Mouse (Mus musculus): ENCODE results near the gene Cenpm. TPM values are rescaled to one million over a fixed set of nuclear protein-coding genes. Genes with fewer than 3 reads are reported as not detected.
"Not testable (repeated sequence)": the region's sequence is repeated elsewhere in the genome, so short reads cannot be mapped to it uniquely, and the experiment has no call there.

Gene Cenpm
- polyA plus RNA-seq, 1 experiment from 2014 or later: 64.9 TPM

DNA sequence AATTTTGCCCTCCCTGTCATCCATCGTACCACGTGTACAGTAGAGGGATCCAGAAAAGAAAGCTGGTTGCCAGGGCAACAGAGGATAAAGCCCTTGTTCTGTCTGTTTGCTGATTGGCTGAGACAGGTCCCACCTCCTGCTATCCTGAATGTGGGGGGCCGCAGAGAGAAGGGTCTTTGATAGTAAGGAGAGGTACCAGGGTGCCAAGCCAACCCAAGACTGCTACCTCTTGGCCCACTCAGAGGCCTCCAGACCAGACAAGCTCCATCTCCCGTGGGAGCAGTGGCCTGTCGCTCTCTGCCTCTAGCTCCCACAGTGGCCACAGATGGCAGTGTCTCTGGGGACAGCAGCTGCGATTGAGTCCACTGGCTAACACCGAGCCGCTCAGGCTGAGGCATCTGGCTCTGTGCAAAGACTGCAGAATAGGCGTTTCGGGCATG is 11.4 kb upstream of the Cenpm start:
- Histone ChIP-seq H3K4me3 (ENCODE audit: low read depth, low read length) (no peak overlapping the region), H3K4me2 (ENCODE audit: low read length) (no peak overlapping the region), H3K27me3 (replicated peaks; ENCODE audit: control insufficient read depth, insufficient read depth, low read length) (no peaks in the 10 kb centered on the region), H3K36me3 (ENCODE audit: control insufficient read depth, insufficient read depth, low read length) (no peaks in the 10 kb centered on the region), H3K27ac (ENCODE audit: low read depth) (no peak overlapping the region), H3K9ac (ENCODE audit: low read length) (no peak overlapping the region), H3K4me1 (replicated peaks; ENCODE audit: control insufficient read depth, insufficient read depth, low read length) (no peaks in the 10 kb centered on the region; the same call in 1 of the 2 replicates), H3K9me3 (ENCODE audit: control insufficient read depth, low read length) (no peaks in the 10 kb centered on the region)
- DNase-seq (ENCODE audit: low spot score): no peak
- WGBS: 25% methylated on average over 10 of the region's 10 CpGs
- no peak for ATAC-seq (replicated peaks; ENCODE audit: low FRiP score, low TSS enrichment, low read depth)

DNA sequence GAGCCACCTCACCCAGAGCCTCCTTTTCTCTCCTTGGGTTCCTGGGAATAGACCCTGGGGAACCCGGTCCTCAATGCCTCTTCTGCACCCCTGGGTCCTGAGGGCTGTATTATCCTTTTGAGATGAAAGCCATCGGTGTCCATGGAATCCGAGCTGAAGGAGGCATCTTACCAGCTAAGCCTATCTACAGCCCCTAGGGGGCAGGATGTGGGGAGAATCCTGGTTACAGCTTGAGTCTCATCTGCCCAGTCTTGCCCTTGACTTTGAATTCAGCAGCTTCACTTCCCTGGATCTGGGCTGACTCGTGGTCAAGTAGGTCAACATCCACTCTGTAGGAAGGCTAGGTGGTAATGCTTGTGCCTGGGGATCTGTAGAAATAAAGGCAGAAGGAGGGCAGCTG is 10.7 kb upstream of the Cenpm start:
- no peak for DNase-seq (ENCODE audit: low spot score)
- H3K9me3 ChIP-seq (ENCODE audit: control insufficient read depth, low read length): no peaks in the 10 kb centered on the region
- H3K27me3 ChIP-seq (replicated peaks; ENCODE audit: control insufficient read depth, insufficient read depth, low read length): no peaks in the 10 kb centered on the region
- no peak overlapping the region for H3K4me3 ChIP-seq (ENCODE audit: low read depth, low read length)
- no peaks in the 10 kb centered on the region for H3K36me3 ChIP-seq (ENCODE audit: control insufficient read depth, insufficient read depth, low read length)
- no peak overlapping the region for H3K4me2 ChIP-seq (ENCODE audit: low read length)
- no peak for ATAC-seq (replicated peaks; ENCODE audit: low FRiP score, low TSS enrichment, low read depth)
- no peak overlapping the region for H3K9ac ChIP-seq (ENCODE audit: low read length)
- 52% methylated on average over 4 of the region's 4 CpGs for WGBS
- no peak overlapping the region for H3K27ac ChIP-seq (ENCODE audit: low read depth)
- no peaks in the 10 kb centered on the region; the same call in 1 of the 2 replicates for H3K4me1 ChIP-seq (replicated peaks; ENCODE audit: control insufficient read depth, insufficient read depth, low read length)

DNA sequence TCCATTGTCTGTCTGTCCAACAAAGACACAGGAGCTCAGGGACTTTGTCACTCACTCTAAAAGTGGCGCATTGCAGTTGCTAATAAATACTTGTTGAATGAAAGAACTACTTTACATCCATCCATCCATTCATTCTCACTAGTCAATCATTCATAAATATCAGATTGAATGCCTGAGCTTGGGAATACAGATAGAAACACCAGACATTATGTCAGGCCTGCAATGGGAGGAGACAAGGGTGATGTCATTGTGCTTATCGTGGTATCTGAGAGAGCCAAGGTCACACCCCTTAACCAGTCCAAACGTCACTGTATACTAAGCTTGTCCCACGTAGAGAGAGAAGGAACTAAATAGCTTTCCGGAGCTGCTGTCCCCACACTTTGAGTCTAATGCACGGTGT is 7.5 kb upstream of the Cenpm start, which contains the start of gene 1500009C09Rik:
1500009C09Rik (plus strand) TSS at position 301 of the 400 bp plus-strand sequence.
- no peaks in the 10 kb centered on the region; the same call in 1 of the 2 replicates for H3K4me1 ChIP-seq (replicated peaks; ENCODE audit: control insufficient read depth, insufficient read depth, low read length)
- ATAC-seq (replicated peaks; ENCODE audit: low FRiP score, low TSS enrichment, low read depth) (no peak), DNase-seq (ENCODE audit: low spot score) (no peak)
- WGBS: 83% methylated on average over 6 of the region's 6 CpGs
- no peak within 1 kb of the TSS for H3K9ac ChIP-seq (ENCODE audit: low read length)
- no peaks in the 10 kb centered on the region for H3K27me3 ChIP-seq (replicated peaks; ENCODE audit: control insufficient read depth, insufficient read depth, low read length)
- no peak within 1 kb of the TSS for H3K27ac ChIP-seq (ENCODE audit: low read depth)
- no peak within 1 kb of the TSS for H3K4me3 ChIP-seq (ENCODE audit: low read depth, low read length)
- H3K4me2 ChIP-seq (ENCODE audit: low read length): no peak within 1 kb of the TSS
- no peaks in the 10 kb centered on the region for H3K36me3 ChIP-seq (ENCODE audit: control insufficient read depth, insufficient read depth, low read length)
- no peaks in the 10 kb centered on the region for H3K9me3 ChIP-seq (ENCODE audit: control insufficient read depth, low read length)

DNA sequence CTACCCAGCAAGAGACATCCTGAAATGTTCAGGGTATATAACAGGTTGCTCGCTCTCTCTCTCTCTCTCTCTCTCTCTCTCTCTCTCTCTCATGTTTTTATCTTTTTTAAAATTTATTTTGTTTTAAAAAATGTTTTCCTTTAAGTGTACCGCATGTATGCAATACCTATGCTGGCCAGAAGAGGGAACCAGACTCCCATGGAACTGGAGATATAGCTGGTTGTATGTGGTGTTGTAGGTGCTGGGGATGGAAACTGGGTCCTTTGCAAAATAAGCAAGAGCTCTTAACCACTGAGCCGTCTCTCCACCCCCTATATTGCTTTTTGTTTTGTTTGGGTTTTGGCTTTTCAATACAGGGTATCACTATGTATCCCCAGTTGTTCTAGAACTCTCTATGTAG is 7.0 kb upstream of the Cenpm start:
- no peak overlapping the region for H3K9ac ChIP-seq (ENCODE audit: low read length)
- H3K9me3 ChIP-seq (ENCODE audit: control insufficient read depth, low read length): no peaks in the 10 kb centered on the region
- no peak for ATAC-seq (replicated peaks; ENCODE audit: low FRiP score, low TSS enrichment, low read depth)
- DNase-seq (ENCODE audit: low spot score): no peak
- H3K4me2 ChIP-seq (ENCODE audit: low read length): no peak overlapping the region
- no peak overlapping the region for H3K4me3 ChIP-seq (ENCODE audit: low read depth, low read length)
- H3K27me3 ChIP-seq (replicated peaks; ENCODE audit: control insufficient read depth, insufficient read depth, low read length): no peaks in the 10 kb centered on the region
- no peaks in the 10 kb centered on the region for H3K36me3 ChIP-seq (ENCODE audit: control insufficient read depth, insufficient read depth, low read length)
- H3K4me1 ChIP-seq (replicated peaks; ENCODE audit: control insufficient read depth, insufficient read depth, low read length): no peaks in the 10 kb centered on the region; the same call in 1 of the 2 replicates
- no peak overlapping the region for H3K27ac ChIP-seq (ENCODE audit: low read depth)
- 91% methylated on average over 3 of the region's 3 CpGs for WGBS

DNA sequence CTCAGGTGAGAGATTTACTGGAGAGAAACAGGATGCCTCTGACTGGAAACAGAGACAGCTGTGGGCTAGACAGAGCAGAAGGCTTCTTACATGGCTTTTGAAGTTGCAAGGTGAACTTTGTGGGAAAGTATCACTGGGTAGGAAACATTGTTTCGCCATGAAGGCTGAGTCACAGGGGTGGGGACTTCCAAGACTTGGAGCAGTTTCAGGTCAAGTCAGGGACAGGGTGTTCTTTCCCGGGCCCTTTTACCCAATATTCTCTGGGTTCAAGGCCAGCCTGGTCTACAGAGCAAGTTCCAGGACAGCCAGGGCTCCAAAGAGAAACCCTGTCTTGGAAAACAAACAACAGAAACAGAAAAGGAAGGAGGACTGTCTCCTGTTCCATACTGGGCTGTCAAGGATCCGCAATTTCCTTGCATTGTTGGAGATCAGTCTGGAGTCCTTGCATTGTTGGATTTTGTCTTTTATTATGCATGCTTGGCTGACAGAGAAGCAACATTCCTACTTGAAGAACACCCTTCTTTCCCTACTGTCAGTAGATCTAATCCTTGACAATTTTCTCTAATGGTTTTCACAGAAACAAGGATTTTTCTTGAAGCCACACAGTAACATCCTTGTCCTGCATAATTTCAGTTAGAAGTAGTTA is 2.7 kb upstream of the Cenpm start:
- Histone ChIP-seq H3K36me3 (ENCODE audit: control insufficient read depth, insufficient read depth, low read length) (no peaks in the 10 kb centered on the region), H3K4me1 (replicated peaks; ENCODE audit: control insufficient read depth, insufficient read depth, low read length) (peaks cover 3% of the 10 kb centered on the region; the same call in 1 of the 2 replicates), H3K4me3 (ENCODE audit: low read depth, low read length) (no peak overlapping the region), H3K4me2 (ENCODE audit: low read length) (no peak overlapping the region), H3K27ac (ENCODE audit: low read depth) (no peak overlapping the region), H3K9me3 (ENCODE audit: control insufficient read depth, low read length) (no peaks in the 10 kb centered on the region), H3K27me3 (replicated peaks; ENCODE audit: control insufficient read depth, insufficient read depth, low read length) (no peaks in the 10 kb centered on the region), H3K9ac (ENCODE audit: low read length) (no peak overlapping the region)
- WGBS: 78% methylated on average over 3 of the region's 3 CpGs
- DNase-seq (ENCODE audit: low spot score) (no peak), ATAC-seq (replicated peaks; ENCODE audit: low FRiP score, low TSS enrichment, low read depth) (no peak)

DNA sequence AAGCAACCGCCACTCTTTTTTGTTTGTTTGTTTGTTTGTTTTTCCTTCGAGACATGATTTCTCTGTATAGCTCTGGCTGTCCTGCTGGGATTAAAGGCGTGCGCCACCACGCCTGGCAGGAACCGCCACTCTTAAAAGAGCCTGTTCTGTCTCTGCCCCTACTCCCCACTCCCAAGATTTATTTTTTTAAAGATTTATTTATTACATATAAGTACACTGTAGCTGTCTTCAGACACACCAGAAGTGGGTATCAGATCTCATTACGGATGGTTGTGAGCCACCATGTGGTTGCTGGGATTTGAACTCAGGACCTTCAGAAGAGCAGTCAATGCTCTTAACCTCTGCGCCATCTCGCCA is 235 bp upstream of the Cenpm start:
- peak overlapping the region; percentile 66 for H3K9ac ChIP-seq (ENCODE audit: low read length)
- not testable (repeated sequence) for H3K36me3 ChIP-seq (ENCODE audit: control insufficient read depth, insufficient read depth, low read length); DNase-seq (ENCODE audit: low spot score); H3K27ac ChIP-seq (ENCODE audit: low read depth); H3K27me3 ChIP-seq (replicated peaks; ENCODE audit: control insufficient read depth, insufficient read depth, low read length); H3K4me1 ChIP-seq (replicated peaks; ENCODE audit: control insufficient read depth, insufficient read depth, low read length); ATAC-seq (replicated peaks; ENCODE audit: low FRiP score, low TSS enrichment, low read depth); H3K9me3 ChIP-seq (ENCODE audit: control insufficient read depth, low read length)
- WGBS: 26% methylated on average over 9 of the region's 9 CpGs
- H3K4me3 ChIP-seq (ENCODE audit: low read depth, low read length): peak overlapping the region; percentile 84
- H3K4me2 ChIP-seq (ENCODE audit: low read length): peak overlapping the region; percentile 87

DNA sequence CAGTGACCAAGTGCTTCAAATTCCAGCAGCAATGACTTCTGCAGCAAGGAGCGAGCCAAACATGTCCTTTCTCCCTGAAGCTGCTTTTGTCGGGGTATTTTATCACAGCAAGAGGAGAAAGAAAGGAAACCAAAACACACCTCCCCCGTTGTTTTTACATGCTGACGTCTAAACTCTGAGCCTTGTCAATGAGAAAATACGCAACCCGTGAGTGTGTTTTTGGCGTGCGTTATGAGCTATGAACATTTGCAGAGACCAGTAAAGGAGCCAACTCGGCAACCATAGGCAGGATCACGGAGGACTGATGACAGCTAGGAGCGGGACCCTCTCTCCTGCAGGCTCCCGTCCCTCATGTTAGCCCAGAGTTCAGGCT is 820 bp downstream of the Cenpm start:
- ATAC-seq (replicated peaks; ENCODE audit: low FRiP score, low TSS enrichment, low read depth) (no peak), DNase-seq (ENCODE audit: low spot score) (no peak)
- peak overlapping the region; percentile 65; the same call in 1 of the 2 replicates for H3K27ac ChIP-seq (ENCODE audit: low read depth)
- H3K4me2 ChIP-seq (ENCODE audit: low read length): peak overlapping the region; percentile 87
- H3K4me1 ChIP-seq (replicated peaks; ENCODE audit: control insufficient read depth, insufficient read depth, low read length): peaks cover 3% of the 10 kb centered on the region; the same call in 1 of the 2 replicates
- WGBS: 6% methylated on average over 12 of the region's 12 CpGs
- no peaks in the 10 kb centered on the region for H3K9me3 ChIP-seq (ENCODE audit: control insufficient read depth, low read length)
- H3K27me3 ChIP-seq (replicated peaks; ENCODE audit: control insufficient read depth, insufficient read depth, low read length): no peaks in the 10 kb centered on the region
- peak overlapping the region; percentile 66 for H3K9ac ChIP-seq (ENCODE audit: low read length)
- peak overlapping the region; percentile 84 for H3K4me3 ChIP-seq (ENCODE audit: low read depth, low read length)
- H3K36me3 ChIP-seq (ENCODE audit: control insufficient read depth, insufficient read depth, low read length): 0 out of 2 replicates have a peak, but pooled peaks cover 4% of the 10 kb centered on the region

DNA sequence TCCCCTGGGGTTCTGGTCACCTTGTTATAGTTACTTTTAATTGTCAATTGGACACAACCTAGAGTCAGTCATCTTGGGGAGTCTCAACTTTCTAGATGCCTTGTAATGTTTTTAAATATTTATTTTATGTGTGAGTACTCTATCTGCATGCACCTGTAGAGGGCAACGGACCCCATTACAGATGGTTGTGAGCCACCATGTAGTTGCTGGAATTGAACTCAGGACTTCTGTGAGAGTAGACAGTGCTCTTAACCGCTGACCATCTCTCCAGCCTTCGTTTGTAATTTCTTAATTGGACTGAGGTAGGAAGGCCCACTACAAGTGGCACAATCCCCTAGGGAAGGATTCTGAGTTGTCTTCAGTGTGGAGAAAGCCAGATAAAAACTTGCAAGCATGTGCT is 1.2 kb downstream of the Cenpm start:
- H3K9me3 ChIP-seq (ENCODE audit: control insufficient read depth, low read length): no peaks in the 10 kb centered on the region
- H3K9ac ChIP-seq (ENCODE audit: low read length): no peak overlapping the region
- 63% methylated on average over 3 of the region's 3 CpGs for WGBS
- ATAC-seq (replicated peaks; ENCODE audit: low FRiP score, low TSS enrichment, low read depth) (no peak), DNase-seq (ENCODE audit: low spot score) (no peak)
- peak overlapping the region; percentile 87 for H3K4me2 ChIP-seq (ENCODE audit: low read length)
- peaks cover 3% of the 10 kb centered on the region; the same call in 1 of the 2 replicates for H3K4me1 ChIP-seq (replicated peaks; ENCODE audit: control insufficient read depth, insufficient read depth, low read length)
- H3K4me3 ChIP-seq (ENCODE audit: low read depth, low read length): peak overlapping the region; percentile 84
- H3K27ac ChIP-seq (ENCODE audit: low read depth): no peak overlapping the region
- H3K36me3 ChIP-seq (ENCODE audit: control insufficient read depth, insufficient read depth, low read length): 0 out of 2 replicates have a peak, but pooled peaks cover 4% of the 10 kb centered on the region
- no peaks in the 10 kb centered on the region for H3K27me3 ChIP-seq (replicated peaks; ENCODE audit: control insufficient read depth, insufficient read depth, low read length)

DNA sequence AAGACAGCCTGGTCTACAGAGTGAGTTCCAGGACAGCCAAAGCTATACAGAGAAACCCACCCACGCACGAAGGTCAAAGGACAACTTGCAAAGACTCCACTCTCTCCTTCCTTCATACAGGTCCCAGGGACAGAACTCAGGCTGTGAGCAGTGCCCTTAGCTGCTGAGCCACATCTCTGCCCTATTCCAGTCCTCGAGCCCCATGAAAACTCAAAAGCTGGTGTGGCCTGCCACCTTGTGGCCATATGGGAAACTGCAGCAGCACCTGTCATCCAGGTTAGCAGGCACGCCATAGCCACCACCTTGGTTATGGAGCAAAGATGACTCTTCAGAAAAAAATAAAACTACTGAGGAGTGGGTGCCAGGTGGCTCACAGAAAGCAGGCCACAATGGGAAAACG is 8.0 kb downstream of the Cenpm start:
- H3K9me3 ChIP-seq (ENCODE audit: control insufficient read depth, low read length): no peaks in the 10 kb centered on the region
- no peaks in the 10 kb centered on the region for H3K27me3 ChIP-seq (replicated peaks; ENCODE audit: control insufficient read depth, insufficient read depth, low read length)
- ATAC-seq (replicated peaks; ENCODE audit: low FRiP score, low TSS enrichment, low read depth) (peak; percentile 78; the same call in 1 of the 2 replicates), DNase-seq (ENCODE audit: low spot score) (peak; percentile 93)
- no peak overlapping the region for H3K27ac ChIP-seq (ENCODE audit: low read depth)
- H3K4me1 ChIP-seq (replicated peaks; ENCODE audit: control insufficient read depth, insufficient read depth, low read length): no peaks in the 10 kb centered on the region
- H3K9ac ChIP-seq (ENCODE audit: low read length): no peak overlapping the region
- WGBS: 17% methylated on average over 5 of the region's 5 CpGs
- no peak overlapping the region for H3K4me2 ChIP-seq (ENCODE audit: low read length)
- no peak overlapping the region for H3K4me3 ChIP-seq (ENCODE audit: low read depth, low read length)
- H3K36me3 ChIP-seq (ENCODE audit: control insufficient read depth, insufficient read depth, low read length): peaks cover 18% of the 10 kb centered on the region

All from intestine, embryonic 14.5 days (tissue).